Comparison of ENCODE assay signal across 10 mouse cellular contexts in genomic region chr9:45911673-45912072, GRCm38 (mm10). TPM values are rescaled to one million over a fixed set of nuclear protein-coding genes. Genes with fewer than 3 reads are reported as not detected.
DNase-seq lines count a peak whose midpoint lies in the region; ATAC-seq and TF ChIP-seq lines count a peak whose summit lies in the region.
"Had no signal": no experiment of that assay in that cellular context is flagged by ENCODE, and none has a peak within 500 bp of the region (broad histone marks: within the 10 kb centered on the region; RNA-seq: fewer than 3 reads in every experiment).

No protein-coding gene starts in this region.

- no peak for ATAC-seq in forebrain, postnatal 0 days
- ATAC-seq in forebrain, embryonic 13.5 days: no peak
- no peak for ATAC-seq in neural tube, embryonic 15.5 days (ENCODE audit: low FRiP score)

- no peaks in the 10 kb centered on the region for H3K27me3 ChIP-seq in forebrain, postnatal 0 days (ENCODE audit: insufficient read depth, low read length)
- H3K27me3 ChIP-seq in forebrain, embryonic 13.5 days: no peaks in the 10 kb centered on the region
- no peaks in the 10 kb centered on the region for H3K27me3 ChIP-seq in neural tube, embryonic 15.5 days (replicated peaks)
- H3K27me3 ChIP-seq: hindbrain, embryonic 15.5 days had no signal

- H3K27ac ChIP-seq in forebrain, postnatal 0 days (ENCODE audit: low read depth, low read length): no peak overlapping the region
- H3K27ac ChIP-seq in forebrain, embryonic 13.5 days: no peak overlapping the region
- no peak overlapping the region for H3K27ac ChIP-seq in neural tube, embryonic 15.5 days (replicated peaks)
- H3K27ac ChIP-seq: hindbrain, embryonic 15.5 days had no signal

- no peak overlapping the region for H3K4me3 ChIP-seq in forebrain, postnatal 0 days (ENCODE audit: low read depth, low read length)
- H3K4me3 ChIP-seq in forebrain, embryonic 13.5 days: no peak overlapping the region
- no peak overlapping the region for H3K4me3 ChIP-seq in neural tube, embryonic 15.5 days (replicated peaks)
- H3K4me3 ChIP-seq: hindbrain, embryonic 15.5 days; myocyte had no signal

- peak; percentile 65 for TF ChIP-seq CTCF in forebrain, postnatal 0 days (IDR thresholded peaks at IDR 0.05; ENCODE audit: low read depth)

- H3K4me2 ChIP-seq in forebrain, postnatal 0 days (ENCODE audit: low read depth): no peak overlapping the region
- H3K4me2 ChIP-seq in forebrain, embryonic 13.5 days: no peak overlapping the region
- H3K4me2 ChIP-seq in neural tube, embryonic 15.5 days: no peak overlapping the region
- H3K4me2 ChIP-seq: hindbrain, embryonic 15.5 days had no signal

- no peak overlapping the region for H3K9ac ChIP-seq in forebrain, postnatal 0 days
- H3K9ac ChIP-seq in forebrain, embryonic 13.5 days: no peak overlapping the region
- no peak overlapping the region for H3K9ac ChIP-seq in neural tube, embryonic 15.5 days (replicated peaks)
- H3K9ac ChIP-seq: hindbrain, embryonic 15.5 days had no signal

- H3K9me3 ChIP-seq in forebrain, postnatal 0 days (ENCODE audit: low read length): no peaks in the 10 kb centered on the region
- H3K9me3 ChIP-seq in forebrain, embryonic 13.5 days (replicated peaks): no peaks in the 10 kb centered on the region
- H3K9me3 ChIP-seq in neural tube, embryonic 15.5 days (replicated peaks): no peaks in the 10 kb centered on the region
- H3K9me3 ChIP-seq: hindbrain, embryonic 15.5 days had no signal

- WGBS in forebrain, postnatal 0 days: 87% methylated on average over 1 of the region's 1 CpGs
- 78% methylated on average over 1 of the region's 1 CpGs for WGBS in forebrain, embryonic 13.5 days
- WGBS in neural tube, embryonic 15.5 days: 81% methylated on average over 1 of the region's 1 CpGs

- no peaks in the 10 kb centered on the region; the same call in 1 of the 2 replicates for H3K4me1 ChIP-seq in forebrain, postnatal 0 days (ENCODE audit: insufficient read depth)
- H3K4me1 ChIP-seq in forebrain, embryonic 13.5 days: peaks cover 15% of the 10 kb centered on the region
- peaks cover 18% of the 10 kb centered on the region for H3K4me1 ChIP-seq in neural tube, embryonic 15.5 days

- peaks cover 72% of the 10 kb centered on the region for H3K36me3 ChIP-seq in forebrain, postnatal 0 days (ENCODE audit: insufficient read depth)
- H3K36me3 ChIP-seq in forebrain, embryonic 13.5 days (ENCODE audit: poor library complexity, severe bottlenecking): peaks cover 82% of the 10 kb centered on the region
- H3K36me3 ChIP-seq in neural tube, embryonic 15.5 days: peaks cover 73% of the 10 kb centered on the region

- intact Hi-C loops in gastrocnemius, postnatal 14 days (cut with DNase I; ENCODE audit: low total_unique reads): loop anchor here (2.0 kb wide), 1 partner anchor 25 kb away; the partner anchor contains the start of gene Tagln

- peak; percentile 29 for DNase-seq in forebrain, postnatal 0 days
- DNase-seq in neural tube, embryonic 10.5 days (ENCODE audit: extremely low spot score, low spot score): peak; percentile 20
- DNase-seq in adrenal gland, postnatal 10 days: peak; percentile 83
- DNase-seq in gastrocnemius, postnatal 14 days: peak; percentile 63
- peak; percentile 74 for DNase-seq in lung, postnatal 14 days
- peak; percentile 65 for DNase-seq in thymus, postnatal 14 days

RNA-seq across cellular contexts. Expression of gene Rnf214, which starts 5.0 kb away (rescaled TPM):
- 52.2 and 62.9 TPM in 2 replicates for total RNA-seq in forebrain, postnatal 0 days (2014; rRNA removed)
- polyA plus RNA-seq in forebrain, postnatal 0 days (2015; fragmentation: Nextera tagmentation; extraction: Ambion mirVana): 53.8 and 73.5 TPM in 2 replicates
- 92.9 and 94.3 TPM in 2 replicates for polyA plus RNA-seq in forebrain, embryonic 13.5 days (2015; fragmentation: Nextera tagmentation; extraction: Ambion mirVana)
- polyA plus RNA-seq in neural tube, embryonic 15.5 days (2015; fragmentation: Nextera tagmentation; extraction: Ambion mirVana): 77.0 and 83.6 TPM in 2 replicates
- total RNA-seq in adrenal gland, postnatal 10 days (2021): 10 to 100 TPM; 37.4 to 42.3 TPM
- 10 to 100 TPM; 21.2 to 25.9 TPM for total RNA-seq in gastrocnemius, postnatal 14 days (2021)

RNA-seq across cellular contexts. Expression of gene Pcsk7, which starts 5.4 kb away (rescaled TPM):
- 32.5 and 33.8 TPM in 2 replicates for total RNA-seq in forebrain, postnatal 0 days (2014; rRNA removed)
- polyA plus RNA-seq in forebrain, postnatal 0 days (2015; fragmentation: Nextera tagmentation; extraction: Ambion mirVana): 13.7 and 16.1 TPM in 2 replicates
- 20.1 and 24.9 TPM in 2 replicates for polyA plus RNA-seq in forebrain, embryonic 13.5 days (2015; fragmentation: Nextera tagmentation; extraction: Ambion mirVana)
- polyA plus RNA-seq in neural tube, embryonic 15.5 days (2015; fragmentation: Nextera tagmentation; extraction: Ambion mirVana): 25.0 and 25.8 TPM in 2 replicates
- 10 to 100 TPM; 23.4 to 29.6 TPM for total RNA-seq in adrenal gland, postnatal 10 days (2021)
- 10 to 100 TPM; 13.7 to 13.9 TPM for total RNA-seq in gastrocnemius, postnatal 14 days (2021)

RNA-seq across cellular contexts. Expression of gene Tagln, which starts 24.2 kb away (rescaled TPM):
- total RNA-seq in forebrain, postnatal 0 days (2014; rRNA removed): 5.6 and 7.7 TPM in 2 replicates
- 3.5 and 3.7 TPM in 2 replicates for polyA plus RNA-seq in forebrain, postnatal 0 days (2015; fragmentation: Nextera tagmentation; extraction: Ambion mirVana)
- 2.5 and 3.1 TPM in 2 replicates for polyA plus RNA-seq in forebrain, embryonic 13.5 days (2015; fragmentation: Nextera tagmentation; extraction: Ambion mirVana)
- polyA plus RNA-seq in neural tube, embryonic 15.5 days (2015; fragmentation: Nextera tagmentation; extraction: Ambion mirVana): 8.5 and 44.8 TPM in 2 replicates
- total RNA-seq in adrenal gland, postnatal 10 days (2021): 10 to 100 TPM; 53.1 to 84.6 TPM
- total RNA-seq in gastrocnemius, postnatal 14 days (2021): 10 to 100 TPM; 43.4 to 64.7 TPM

RNA-seq across cellular contexts. Expression of gene Sidt2, which starts 43.4 kb away (rescaled TPM):
- 65.6 and 77.5 TPM in 2 replicates for total RNA-seq in forebrain, postnatal 0 days (2014; rRNA removed)
- polyA plus RNA-seq in forebrain, postnatal 0 days (2015; fragmentation: Nextera tagmentation; extraction: Ambion mirVana): 33.5 and 46.5 TPM in 2 replicates
- 22.6 and 26.3 TPM in 2 replicates for polyA plus RNA-seq in forebrain, embryonic 13.5 days (2015; fragmentation: Nextera tagmentation; extraction: Ambion mirVana)
- 49.2 and 55.1 TPM in 2 replicates for polyA plus RNA-seq in neural tube, embryonic 15.5 days (2015; fragmentation: Nextera tagmentation; extraction: Ambion mirVana)
- total RNA-seq in adrenal gland, postnatal 10 days (2021): 100 to 1,000 TPM; 160 to 179 TPM
- total RNA-seq in gastrocnemius, postnatal 14 days (2021): 10 to 100 TPM; 53.8 to 60.0 TPM

Comparison
In these comparisons a context has a peak if more than half of its experiments do, and no peak if none do; other contexts are left out.
1. DNase-seq: peak in every context shown above with its lines; median percentile 83 in adrenal gland, postnatal 10 days; 74 in lung, postnatal 14 days; 65 in thymus, postnatal 14 days; 63 in gastrocnemius, postnatal 14 days; 29 in forebrain, postnatal 0 days; 20 in neural tube, embryonic 10.5 days.